Mouse (Mus musculus) spleen, adult 2 months (tissue): Measurements from ENCODE around the gene Adamts14. TPM values are rescaled to one million over a fixed set of nuclear protein-coding genes. Genes with fewer than 3 reads are reported as not detected.

Experiments
- DNase-seq, 2 experiments: peaks; one replicate each; pipeline versions ENCODE4 v3.0.0 to v3.0.0-alpha.2; 2012 to 2021; ENCODE audit warnings: low spot score in 2 of 2, low read depth in 1 of 2
- H3K27ac ChIP-seq: fragments of 200-500 bp; 2 replicates; pipeline ENCODE4 v1.5.1; 2012; ENCODE audit warnings: low read length, inconsistent platforms; ENCODE audit not compliant: insufficient read depth
- H3K27me3 ChIP-seq: fragments of 200-500 bp; 2 replicates; pipeline ENCODE4 v1.6.1; 2012; ENCODE audit warnings: mild to moderate bottlenecking, moderate library complexity, low read length, inconsistent platforms; ENCODE audit not compliant: control insufficient read depth, insufficient read depth
- H3K36me3 ChIP-seq: fragments of 200-500 bp; 2 replicates; pipeline ENCODE4 v1.6.1; 2012; ENCODE audit warnings: mild to moderate bottlenecking, low read length, inconsistent platforms; ENCODE audit not compliant: control insufficient read depth, insufficient read depth
- H3K4me1 ChIP-seq: fragments of 200-500 bp; 2 replicates; pipeline ENCODE4 v1.6.1; 2011; ENCODE audit warnings: inconsistent platforms; ENCODE audit not compliant: control insufficient read depth, insufficient read depth, insufficient read length
- H3K4me3 ChIP-seq: fragments of 200-500 bp; 2 replicates; pipeline ENCODE4 v1.5.1; 2011; ENCODE audit warnings: mild to moderate bottlenecking, inconsistent platforms; ENCODE audit not compliant: insufficient read depth, insufficient read length; ENCODE audit errors: extremely low read depth
- CTCF ChIP-seq: fragments of 200-500 bp; IDR thresholded peaks from 2 replicates; pipeline ENCODE4 v1.5.1; 2011; ENCODE audit warnings: mild to moderate bottlenecking, inconsistent platforms; ENCODE audit not compliant: insufficient read depth, insufficient read length, insufficient replicate concordance; ENCODE audit errors: extremely low read depth
- POLR2A ChIP-seq: fragments of 200-500 bp; IDR thresholded peaks from 2 replicates; pipeline ENCODE4 v1.6.1; 2011; ENCODE audit warnings: low read depth, low read length, inconsistent platforms
- WGBS: fragments of 180-500 bp; shearing (Covaris S2); methylation state at CpG from one replicate; pipeline ENCODE4 v1.1.7; 2018; 5-methylcytosine and 5-hydroxymethylcytosine counted together
- polyA plus RNA-seq: library from polyadenylated mRNA; depleted of rRNA; stranded (reverse); fragments of >200 nt; gene quantifications from 2 replicates; pipeline ENCODE4 v1.2.3, GENCODE M21; 2012

The Adamts14 gene
- polyA plus RNA-seq, 1 experiment: 6.9 TPM

GRCm38 (mm10) chr10:61168393-61168792, 104.8 kb downstream of the Adamts14 start:
- Histone ChIP-seq H3K4me1 (no peaks in the 10 kb centered on the region; the same call in 1 of the 2 replicates), H3K36me3 (no peaks in the 10 kb centered on the region), H3K27ac (no peak overlapping the region), H3K27me3 (no peaks in the 10 kb centered on the region), H3K4me3 (no peak overlapping the region)
- WGBS: 71% methylated on average over 2 of the region's 2 CpGs
- DNase-seq: no peak
- TF ChIP-seq CTCF (no peak), POLR2A (no peak)

GRCm38 (mm10) chr10:61167333-61168096, 105.7 kb downstream of the Adamts14 start:
- DNase-seq: no peak
- TF ChIP-seq POLR2A (no peak), CTCF (no peak)
- Histone ChIP-seq H3K4me3 (no peak overlapping the region), H3K36me3 (no peaks in the 10 kb centered on the region), H3K27ac (no peak overlapping the region), H3K4me1 (no peaks in the 10 kb centered on the region; the same call in 1 of the 2 replicates), H3K27me3 (no peaks in the 10 kb centered on the region)
- 15% methylated on average over 9 of the region's 9 CpGs for WGBS

- H3K4me3 ChIP-seq: no peak overlapping the region
- no peak for TF ChIP-seq CTCF
- TF ChIP-seq POLR2A: no peak
- 85% methylated on average over 3 of the region's 3 CpGs for WGBS
- no peak for DNase-seq
- H3K4me1 ChIP-seq: no peaks in the 10 kb centered on the region
- H3K36me3 ChIP-seq: no peaks in the 10 kb centered on the region
- H3K27me3 ChIP-seq: no peaks in the 10 kb centered on the region
- H3K27ac ChIP-seq: no peak overlapping the region
Observed at GRCm38 (mm10) chr10:61162366-61162765, 110.9 kb downstream of the Adamts14 start.

- TF ChIP-seq CTCF (no peak), POLR2A (no peak)
- 89% methylated on average over 4 of the region's 4 CpGs for WGBS
- no peak for DNase-seq
Observed at GRCm38 (mm10) chr10:61160671-61161070, 112.6 kb downstream of the Adamts14 start.

GRCm38 (mm10) chr10:61160089-61160488, 113.1 kb downstream of the Adamts14 start:
- DNase-seq: no peak
- no peaks in the 10 kb centered on the region for H3K36me3 ChIP-seq
- H3K27me3 ChIP-seq: no peaks in the 10 kb centered on the region
- 86% methylated on average over 7 of the region's 7 CpGs for WGBS
- no peak overlapping the region for H3K4me3 ChIP-seq
- H3K4me1 ChIP-seq: no peaks in the 10 kb centered on the region
- no peak for TF ChIP-seq POLR2A
- TF ChIP-seq CTCF: no peak
- no peak overlapping the region for H3K27ac ChIP-seq

More at GRCm38 (mm10) chr10:61160671-61161070, 112.6 kb downstream of the Adamts14 start:
- Histone ChIP-seq H3K4me3 (no peak overlapping the region), H3K36me3 (no peaks in the 10 kb centered on the region), H3K27me3 (no peaks in the 10 kb centered on the region), H3K27ac (no peak overlapping the region), H3K4me1 (no peaks in the 10 kb centered on the region)

- DNase-seq: no peak
Observed at GRCm38 (mm10) chr10:61158594-61158993, 114.6 kb downstream of the Adamts14 start.

GRCm38 (mm10) chr10:61156453-61156852, 116.8 kb downstream of the Adamts14 start:
- 72% methylated on average over 2 of the region's 2 CpGs for WGBS
- DNase-seq: no peak
- Histone ChIP-seq H3K4me1 (no peaks in the 10 kb centered on the region), H3K27ac (no peak overlapping the region), H3K27me3 (no peaks in the 10 kb centered on the region), H3K36me3 (no peaks in the 10 kb centered on the region), H3K4me3 (no peak overlapping the region)
- TF ChIP-seq CTCF (no peak), POLR2A (no peak)

More at GRCm38 (mm10) chr10:61158594-61158993, 114.6 kb downstream of the Adamts14 start:
- Histone ChIP-seq H3K27ac (no peak overlapping the region), H3K36me3 (no peaks in the 10 kb centered on the region), H3K4me1 (no peaks in the 10 kb centered on the region), H3K4me3 (no peak overlapping the region), H3K27me3 (no peaks in the 10 kb centered on the region)
- TF ChIP-seq POLR2A: no peak
- 92% methylated on average over 3 of the region's 3 CpGs for WGBS
